Mouse (Mus musculus) MEL (cell line): ENCODE measurements around the gene Ube2r2. TPM values are rescaled to one million over a fixed set of nuclear protein-coding genes. Genes with fewer than 3 reads are reported as not detected.
A peak's percentile ranks its signal among the peaks of the same experiment; 100 is the strongest.

Source experiments
- DNase-seq: peaks from one replicate; pipeline ENCODE4 v3.0.0; 2011; ENCODE audit warnings: low read depth, low spot score
- H3K27ac ChIP-seq: 2 replicates; pipeline ENCODE4 v1.5.1; 2012; ENCODE audit warnings: low read depth, mild to moderate bottlenecking, control low read depth, low read length, moderate library complexity; ENCODE audit not compliant: control insufficient read depth
- H3K27me3 ChIP-seq, 2 experiments: fragments of 150-350 bp in 1 of 2; sonication (generic) in 1 of 2; 2 replicates each; pipeline ENCODE4 v1.6.1; 2012; ENCODE audit warnings: low read length in 2 of 2, mild to moderate bottlenecking in 2 of 2, improper control_type of control experiment in 1 of 2, moderate library complexity in 1 of 2; ENCODE audit not compliant: insufficient read depth in 2 of 2, control insufficient read depth in 1 of 2
- H3K36me3 ChIP-seq, 2 experiments: 2 replicates each; pipeline ENCODE4 v1.6.1; 2012 to 2014; ENCODE audit warnings: low read length in 2 of 2, improper control_type of control experiment in 1 of 2, inconsistent platforms in 1 of 2, mild to moderate bottlenecking in 1 of 2; ENCODE audit not compliant: insufficient read depth in 2 of 2, control insufficient read depth in 1 of 2
- H3K4me1 ChIP-seq, 2 experiments: fragments of 150-350 bp in 1 of 2; sonication (generic) in 1 of 2; 2 replicates each; pipeline ENCODE4 v1.6.1; 2012; ENCODE audit warnings: low read length in 2 of 2, improper control_type of control experiment in 1 of 2, mild to moderate bottlenecking in 1 of 2; ENCODE audit not compliant: insufficient read depth in 2 of 2, control insufficient read depth in 1 of 2
- H3K4me3 ChIP-seq, 2 experiments: fragments of 150-350 bp in 1 of 2; sonication (generic) in 1 of 2; 2 replicates each; pipeline ENCODE4 v1.5.1; 2012; ENCODE audit warnings: low read depth in 2 of 2, low read length in 2 of 2, mild to moderate bottlenecking in 2 of 2, moderate library complexity in 2 of 2, control low read depth in 1 of 2, improper control_type of control experiment in 1 of 2; ENCODE audit not compliant: control insufficient read depth in 1 of 2, insufficient read depth in 1 of 2
- H3K79me2 ChIP-seq: 2 replicates; pipeline ENCODE4 v1.6.1; 2012; ENCODE audit warnings: mild to moderate bottlenecking, low read length, moderate library complexity; ENCODE audit not compliant: control insufficient read depth, poor library complexity, insufficient read depth
- H3K9ac ChIP-seq: 2 replicates; pipeline ENCODE4 v1.6.1; 2012; ENCODE audit warnings: low read depth, mild to moderate bottlenecking, control low read depth, low read length, moderate library complexity; ENCODE audit not compliant: control insufficient read depth, poor library complexity, severe bottlenecking
- H3K9me3 ChIP-seq: fragments of 150-350 bp; sonication (generic); replicated peaks from 2 replicates; pipeline ENCODE4 v1.6.1; 2012; ENCODE audit warnings: mild to moderate bottlenecking, low read length, improper control_type of control experiment, moderate library complexity; ENCODE audit not compliant: insufficient read depth
- CHD1 ChIP-seq: IDR thresholded peaks from 2 replicates; pipeline ENCODE4 v1.6.1; 2012; ENCODE audit warnings: low read depth, mild to moderate bottlenecking, inconsistent platforms, low read length, improper control_type of control experiment
- CHD2 ChIP-seq: IDR thresholded peaks from 2 replicates; pipeline ENCODE4 v1.6.1; 2011; ENCODE audit warnings: low read length, improper control_type of control experiment
- CTCF ChIP-seq, 3 experiments: IDR thresholded peaks in 2 of 3; conservative IDR thresholded peaks in 1 of 3; 2 replicates each; pipeline ENCODE4 v1.5.1; 2011 to 2012; ENCODE audit warnings: low read length in 3 of 3, low read depth in 2 of 3, mild to moderate bottlenecking in 2 of 3, improper control_type of control experiment in 1 of 3, inconsistent platforms in 1 of 3, mixed read lengths in 1 of 3, moderate library complexity in 1 of 3; ENCODE audit not compliant: control insufficient read depth in 1 of 3, insufficient read depth in 1 of 3, poor library complexity in 1 of 3, severe bottlenecking in 1 of 3
- EP300 ChIP-seq, 2 experiments: IDR thresholded peaks; 2 replicates each; pipeline ENCODE4 v1.6.1; 2011; ENCODE audit warnings: improper control_type of control experiment in 2 of 2, low read length in 2 of 2, low read depth in 1 of 2, mild to moderate bottlenecking in 1 of 2
- ETS1 ChIP-seq: IDR thresholded peaks from 2 replicates; pipeline ENCODE4 v1.6.1; 2012; ENCODE audit warnings: low read depth, mild to moderate bottlenecking, inconsistent platforms, low read length, improper control_type of control experiment, moderate library complexity
- GABPA ChIP-seq: IDR thresholded peaks from 2 replicates; pipeline ENCODE4 v1.6.1; 2012; ENCODE audit warnings: low read depth, mild to moderate bottlenecking, inconsistent platforms, low read length, improper control_type of control experiment, moderate library complexity
- HCFC1 ChIP-seq: IDR thresholded peaks from 2 replicates; pipeline ENCODE4 v1.6.1; 2012; ENCODE audit warnings: low read depth, mild to moderate bottlenecking, inconsistent platforms, low read length, improper control_type of control experiment, moderate library complexity
- JUND ChIP-seq: IDR thresholded peaks from 2 replicates; pipeline ENCODE4 v1.6.1; 2011; ENCODE audit warnings: low read depth, mild to moderate bottlenecking, improper control_type of control experiment, low read length
- MAFK ChIP-seq: IDR thresholded peaks from 2 replicates; pipeline ENCODE4 v1.6.1; 2011; ENCODE audit warnings: low read depth, mild to moderate bottlenecking, low read length, improper control_type of control experiment, borderline replicate concordance
- MAX ChIP-seq: IDR thresholded peaks from 2 replicates; pipeline ENCODE4 v1.6.1; 2011; ENCODE audit warnings: low read length, improper control_type of control experiment
- MEF2A ChIP-seq: IDR thresholded peaks from 2 replicates; pipeline ENCODE4 v1.6.1; 2014; ENCODE audit warnings: low read depth, mild to moderate bottlenecking, inconsistent platforms, low read length, improper control_type of control experiment; ENCODE audit not compliant: poor library complexity, insufficient replicate concordance, severe bottlenecking; ENCODE audit errors: extremely low read depth
- MYC ChIP-seq: IDR thresholded peaks from 2 replicates; pipeline ENCODE4 v1.6.1; 2011; ENCODE audit warnings: low read depth, mild to moderate bottlenecking, low read length, improper control_type of control experiment, moderate library complexity
- POLR2A ChIP-seq, 2 experiments: IDR thresholded peaks; 2 replicates each; pipeline ENCODE4 v1.6.1; 2011 to 2012; ENCODE audit warnings: low read length in 2 of 2, mild to moderate bottlenecking in 2 of 2, control low read depth in 1 of 2, improper control_type of control experiment in 1 of 2, low read depth in 1 of 2, moderate library complexity in 1 of 2; ENCODE audit not compliant: control insufficient read depth in 1 of 2, insufficient read depth in 1 of 2, poor library complexity in 1 of 2
- POLR2AphosphoS2 ChIP-seq: IDR thresholded peaks from 2 replicates; pipeline ENCODE4 v1.6.1; 2011; ENCODE audit warnings: low read length, improper control_type of control experiment
- POLR2AphosphoS5 ChIP-seq: IDR thresholded peaks from 2 replicates; pipeline ENCODE4 v1.6.1; 2012; ENCODE audit warnings: low read depth, borderline replicate concordance, mild to moderate bottlenecking, inconsistent platforms, low read length, moderate library complexity, mixed read lengths
- RAD21 ChIP-seq: IDR thresholded peaks from 2 replicates; pipeline ENCODE4 v1.6.1; 2011; ENCODE audit warnings: mild to moderate bottlenecking, low read depth, low read length, improper control_type of control experiment
- RCOR1 ChIP-seq: IDR thresholded peaks from 2 replicates; pipeline ENCODE4 v1.6.1; 2012; ENCODE audit warnings: low read depth, mild to moderate bottlenecking, inconsistent platforms, low read length, improper control_type of control experiment
- SIN3A ChIP-seq: IDR thresholded peaks from 2 replicates; pipeline ENCODE4 v1.6.1; 2012; ENCODE audit warnings: low read length, improper control_type of control experiment, inconsistent platforms
- TBP ChIP-seq: IDR thresholded peaks from 2 replicates; pipeline ENCODE4 v1.8.0; 2011; ENCODE audit warnings: low read depth, low read length, improper control_type of control experiment
- TCF12 ChIP-seq: IDR thresholded peaks from 2 replicates; pipeline ENCODE4 v1.6.1; 2014; ENCODE audit warnings: low read depth, mild to moderate bottlenecking, inconsistent platforms, low read length, improper control_type of control experiment, moderate library complexity
- ZKSCAN1 ChIP-seq: IDR thresholded peaks from 2 replicates; pipeline ENCODE4 v1.6.1; 2012; ENCODE audit warnings: low read depth, mild to moderate bottlenecking, inconsistent platforms, low read length, improper control_type of control experiment, moderate library complexity
- ZMIZ1 ChIP-seq: IDR thresholded peaks from 2 replicates; pipeline ENCODE4 v1.6.1; 2012; ENCODE audit warnings: low read depth, mild to moderate bottlenecking, inconsistent platforms, low read length, improper control_type of control experiment, moderate library complexity
- ZNF384 ChIP-seq: IDR thresholded peaks from 2 replicates; pipeline ENCODE4 v1.6.1; 2012; ENCODE audit warnings: low read depth, mild to moderate bottlenecking, inconsistent platforms, low read length, improper control_type of control experiment
- polyA plus RNA-seq, 2 experiments: library from polyadenylated mRNA; stranded (reverse) in 1 of 2; unstranded in 1 of 2; fragments of >175 nt in 1 of 2; fragments of >200 nt in 1 of 2; gene quantifications; 2 replicates each; pipeline versions ENCODE4 v1.2.1 to v1.2.4; 2012; ENCODE audit warnings: low replicate concordance in 2 of 2, low read depth in 1 of 2; ENCODE audit not compliant: insufficient read length in 2 of 2, insufficient read depth in 1 of 2, missing spikeins in 1 of 2
- total RNA-seq: library from RNA; depleted of rRNA; stranded (reverse); fragments of 300-350 nt; gene quantifications from 2 replicates; pipeline ENCODE4 v1.2.3, GENCODE M21; 2012

Ube2r2 gene
- total and polyA plus RNA-seq, 3 experiments = 24.5 to 94.1 (median 70.1) TPM

GRCm38 (mm10) chr4:41179825-41180725 lies 44.5 kb downstream of the Ube2r2 start:
- no peaks in the 10 kb centered on the region for H3K27me3 ChIP-seq
- no peaks in the 10 kb centered on the region for H3K79me2 ChIP-seq
- no peak overlapping the region for H3K9ac ChIP-seq
- H3K36me3 ChIP-seq = peaks cover 3% of the 10 kb centered on the region in 2 experiments; a peak in 2 of 4 replicates
- H3K4me1 ChIP-seq = peaks cover 0 to 4% of the 10 kb centered on the region in 2 experiments; a peak in 2 of 4 replicates
- H3K4me3 ChIP-seq = no peak overlapping the region
- TF ChIP-seq RCOR1 (peak; percentile 61; the same call in 1 of the 2 replicates), RAD21 (no peak), ZKSCAN1 (no peak), MAX (0 out of 2 replicates have a peak, but pooled peaks have one; percentile 31), JUND (no peak), EP300 (IDR thresholded peaks at IDR 0.05; ENCODE audit: low read depth in 1 of 2, low read length in 2 of 2) (peak; percentile 24 to 48; a peak in 2 of 4 replicates), ZNF384 (peak; percentile 68), CTCF (IDR thresholded peaks at IDR 0.05 in 2 of 3, conservative IDR thresholded peaks at IDR 0.05 in 1 of 3; ENCODE audit: control insufficient read depth in 1 of 3, insufficient read depth in 1 of 3, low read depth in 2 of 3, low read length in 3 of 3, poor library complexity in 1 of 3, severe bottlenecking in 1 of 3) (no peak), TBP (0 out of 2 replicates have a peak, but pooled peaks have one; percentile 50), MYC (0 out of 2 replicates have a peak, but pooled peaks have one; percentile 48), ETS1 (0 out of 2 replicates have a peak, but pooled peaks have one; percentile 30), POLR2AphosphoS2 (no peak), CHD2 (no peak), TCF12 (peak; percentile 58; the same call in 1 of the 2 replicates), CHD1 (no peak)
- peak; percentile 64 for DNase-seq
- H3K9me3 ChIP-seq = no peaks in the 10 kb centered on the region
- H3K27ac ChIP-seq = no peak overlapping the region

GRCm38 (mm10) chr4:41189809-41190208 lies 54.3 kb downstream of the Ube2r2 start:
- Histone ChIP-seq H3K9ac (no peak overlapping the region), H3K79me2 (no peaks in the 10 kb centered on the region), H3K4me1 (peaks cover 21% of the 10 kb centered on the region in 2 experiments), H3K36me3 (peaks cover 11 to 24% of the 10 kb centered on the region in 2 experiments), H3K27ac (no peak overlapping the region), H3K9me3 (no peaks in the 10 kb centered on the region), H3K27me3 (no peaks in the 10 kb centered on the region), H3K4me3 (no peak overlapping the region)
- DNase-seq = no peak
- TF ChIP-seq RCOR1 = no peak
- no peak for TF ChIP-seq MAFK
- no peak for TF ChIP-seq HCFC1
- no peak for TF ChIP-seq ZNF384
- TF ChIP-seq ZMIZ1 = no peak
- no peak for TF ChIP-seq MEF2A
- no peak for TF ChIP-seq SIN3A
- no peak for TF ChIP-seq POLR2AphosphoS5
- no peak for TF ChIP-seq POLR2A (IDR thresholded peaks at IDR 0.05; ENCODE audit: control insufficient read depth in 1 of 2, insufficient read depth in 1 of 2, low read depth in 1 of 2, low read length in 2 of 2, poor library complexity in 1 of 2)
- no peak for TF ChIP-seq GABPA
- no peak for TF ChIP-seq CTCF (IDR thresholded peaks at IDR 0.05 in 2 of 3, conservative IDR thresholded peaks at IDR 0.05 in 1 of 3; ENCODE audit: control insufficient read depth in 1 of 3, insufficient read depth in 1 of 3, low read depth in 2 of 3, low read length in 3 of 3, poor library complexity in 1 of 3, severe bottlenecking in 1 of 3)
